Mouse (Mus musculus) layer of hippocampus, adult 9-10 months (tissue): ENCODE results near the gene Lrrc72.
"Not testable (repeated sequence)": the region's sequence is repeated elsewhere in the genome, so short reads cannot be mapped to it uniquely, and the experiment has no call there.

Experiments
- DNase-seq: peaks from one replicate; pipeline ENCODE4 v3.0.0; 2022; ENCODE audit warnings: low spot score

The Lrrc72 gene

DNA sequence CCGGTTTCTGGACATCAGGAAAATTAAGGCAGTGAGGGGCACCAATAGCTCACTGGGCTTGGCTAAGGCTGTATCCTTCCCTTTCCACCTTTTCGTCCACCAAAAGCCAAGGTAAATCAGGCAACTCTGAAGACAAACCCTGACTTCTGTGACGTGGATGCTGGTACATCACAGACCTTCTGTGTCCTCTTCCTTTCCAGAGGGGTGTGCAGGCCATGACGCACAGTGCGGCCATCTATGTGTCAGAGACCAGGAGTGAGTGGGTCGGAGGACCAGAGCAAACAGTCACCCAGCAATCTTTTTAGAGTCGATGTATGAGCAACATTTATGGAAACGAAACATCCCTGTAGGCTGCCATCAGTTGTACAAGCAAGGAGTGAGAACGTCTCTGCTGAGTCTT, at the start of gene Lrrc72:
Gene Lrrc72 (minus strand): TSS at position 101 of the 400 bp plus-strand sequence.
- no peak for DNase-seq

DNA sequence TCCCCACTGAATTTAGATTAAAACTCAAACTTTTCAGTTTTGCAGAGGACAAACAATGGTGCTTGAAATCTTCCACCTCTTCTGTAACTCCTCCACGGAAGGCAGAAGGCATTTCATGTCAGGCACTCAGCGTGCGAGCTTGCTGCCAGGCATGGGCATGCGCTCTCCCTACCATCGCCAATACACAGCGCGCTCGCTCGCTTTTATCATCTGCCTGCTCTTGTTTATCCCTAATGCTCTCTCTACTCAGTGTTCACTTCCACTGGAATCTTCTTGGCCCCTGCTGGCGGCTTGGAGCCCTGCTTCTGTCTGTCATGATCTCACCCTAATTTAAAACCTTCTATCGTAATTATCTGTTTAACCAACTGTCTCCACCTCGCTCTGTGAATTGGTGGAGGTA, 49.1 kb upstream of the Lrrc72 start:
- DNase-seq, result no peak

DNA sequence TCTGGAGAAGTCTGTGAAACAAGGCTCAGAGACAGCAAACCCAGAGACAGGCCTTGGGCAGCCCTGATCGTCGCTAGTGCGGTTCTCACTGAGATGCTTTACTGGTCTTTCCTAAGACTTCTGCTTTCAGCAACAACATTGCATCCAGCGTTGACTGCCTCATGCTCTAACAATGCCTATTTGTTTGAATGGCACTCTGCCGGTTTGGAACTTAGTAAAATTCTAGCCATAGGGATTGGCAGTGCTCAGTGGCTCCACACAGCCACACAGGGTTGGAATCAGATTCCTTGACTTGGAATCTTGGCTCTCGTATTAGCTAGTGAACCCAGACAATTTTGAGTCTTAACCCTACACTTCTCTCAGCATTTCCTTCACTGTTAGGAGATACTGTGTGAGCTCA, 38.1 kb upstream of the Lrrc72 start:
- no peak for DNase-seq

DNA sequence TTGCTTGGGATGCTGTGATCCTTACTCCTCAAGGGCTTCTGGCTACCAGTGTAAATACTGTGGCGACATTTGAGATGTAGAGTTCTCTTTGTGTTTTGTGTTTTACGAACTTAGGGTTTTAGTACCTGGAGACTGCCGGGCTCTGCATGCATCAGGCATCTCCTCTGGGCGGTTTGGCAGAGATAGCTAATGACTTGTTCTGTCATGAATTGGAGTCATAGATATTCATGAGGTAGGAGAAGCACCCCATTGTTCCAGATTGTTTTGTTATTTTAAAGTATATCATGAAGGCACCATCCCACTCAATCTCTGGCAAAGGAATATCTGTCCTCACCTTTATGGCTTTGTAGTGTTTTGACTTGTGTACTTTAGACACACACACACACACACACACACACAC, 37.3 kb upstream of the Lrrc72 start:
- DNase-seq, result no peak

DNA sequence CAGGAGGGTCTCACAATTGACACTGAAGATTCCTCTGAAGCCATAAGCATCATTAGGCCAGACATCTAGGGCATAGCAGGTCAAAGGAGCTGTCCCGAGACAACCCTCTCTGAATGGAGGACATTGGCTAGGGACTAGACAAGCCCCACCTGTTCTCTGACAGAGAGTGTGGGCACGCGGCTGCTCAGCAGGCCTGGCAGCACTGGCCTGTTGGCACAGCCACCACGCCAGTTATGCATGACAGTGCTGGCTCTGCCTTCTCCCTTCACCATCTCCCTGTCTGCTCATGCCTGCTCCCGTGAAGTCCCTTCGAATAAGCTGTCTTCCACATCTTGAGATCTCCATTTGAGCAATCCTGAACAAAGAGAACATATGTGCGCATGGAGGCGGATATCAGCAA, 36.4 kb upstream of the Lrrc72 start:
- no peak for DNase-seq

DNA sequence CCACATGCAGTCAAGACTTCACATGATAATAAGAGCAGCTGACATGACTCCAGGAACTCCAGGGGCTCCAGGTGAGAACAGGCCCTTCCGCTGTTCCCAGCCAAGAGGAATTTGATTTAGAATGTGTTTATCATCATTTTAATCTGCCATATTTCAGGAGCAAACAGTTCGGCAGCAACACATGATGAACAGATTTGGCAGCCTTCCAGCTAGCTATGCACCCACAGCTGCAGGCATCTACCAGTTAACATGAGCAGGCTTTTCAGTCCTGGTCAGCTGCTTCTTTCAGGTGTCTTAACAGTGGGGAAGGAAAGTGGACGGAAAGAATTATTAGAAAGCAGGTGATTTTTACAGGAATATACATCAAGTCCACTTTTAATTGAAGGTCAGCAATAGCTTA, 21.6 kb upstream of the Lrrc72 start:
- DNase-seq, result no peak

DNA sequence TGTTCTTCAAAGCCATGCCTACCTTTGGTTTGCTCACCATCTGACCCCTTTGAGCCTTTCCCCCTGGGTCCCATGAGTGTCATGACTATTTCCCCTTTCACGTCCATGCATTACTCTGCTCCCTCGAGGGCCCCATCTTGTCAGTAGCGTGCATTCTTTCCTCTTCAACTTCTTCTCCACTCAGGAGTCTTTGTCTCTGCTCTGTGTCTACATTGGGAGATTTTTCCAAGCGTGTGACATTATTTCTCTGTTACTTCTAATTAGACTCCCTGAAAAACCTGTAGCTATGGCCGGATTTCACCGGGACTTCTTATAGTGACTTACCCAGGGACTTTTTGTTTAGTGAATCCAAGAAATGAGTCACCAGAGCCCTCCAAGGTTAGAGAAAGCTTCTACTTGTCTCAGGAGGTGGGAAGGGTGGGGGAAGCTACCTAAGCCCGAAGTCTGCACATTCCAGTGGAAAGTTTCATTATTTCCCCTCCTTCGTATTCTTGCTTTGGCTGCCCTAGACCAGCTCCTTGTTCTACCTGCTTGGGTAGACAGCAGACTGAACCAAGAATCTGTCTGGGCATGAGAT, 14.6 kb upstream of the Lrrc72 start:
- DNase-seq, result no peak

DNA sequence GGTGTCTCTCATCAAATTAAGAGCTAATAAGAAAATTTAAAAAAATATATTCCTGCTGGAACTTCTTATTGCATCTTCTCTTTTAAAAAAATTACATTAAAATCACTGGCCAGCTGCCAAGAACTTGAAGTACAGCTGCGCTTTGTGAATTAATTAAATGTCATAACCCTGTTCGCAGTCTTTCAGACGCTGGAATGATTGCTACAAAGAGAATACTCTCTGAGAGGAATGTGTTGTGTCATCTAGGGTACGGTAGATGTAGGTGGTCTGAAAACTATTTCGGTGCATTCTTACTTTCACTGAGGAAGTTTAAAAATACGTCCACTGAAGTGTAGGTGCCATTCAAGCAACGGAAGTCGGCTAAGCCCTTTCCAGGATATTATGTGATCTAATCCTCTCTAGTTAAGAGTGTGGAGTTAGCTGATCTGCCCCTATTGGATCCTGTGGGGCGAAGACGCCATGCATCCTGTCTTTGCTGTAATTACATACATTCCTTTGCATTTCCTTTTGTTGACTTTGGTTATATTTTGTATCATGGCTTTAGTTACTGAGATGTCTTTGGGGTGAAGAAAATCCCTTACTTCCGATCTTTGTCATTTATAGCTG, 9.0 kb upstream of the Lrrc72 start:
- DNase-seq, result no peak

DNA sequence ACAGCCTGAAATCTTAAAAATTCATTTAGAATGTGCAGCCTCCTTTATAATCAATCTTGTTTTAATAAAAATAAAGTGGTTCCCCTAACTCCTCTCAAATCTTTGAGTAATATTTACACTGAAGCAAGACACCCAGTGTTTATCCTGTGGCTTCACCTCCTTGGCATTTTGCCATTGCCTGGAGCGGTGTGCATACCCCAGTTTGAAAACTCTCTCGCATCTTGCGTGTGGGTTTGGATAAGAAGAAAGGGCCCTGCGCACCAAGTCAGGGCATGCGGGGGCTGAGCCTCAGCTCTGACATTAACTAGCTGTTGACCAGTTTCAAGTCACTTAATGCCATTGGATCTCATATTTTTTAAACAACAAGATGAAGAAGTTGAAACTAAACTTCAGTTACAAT, 2.2 kb upstream of the Lrrc72 start:
- DNase-seq, result no peak

DNA sequence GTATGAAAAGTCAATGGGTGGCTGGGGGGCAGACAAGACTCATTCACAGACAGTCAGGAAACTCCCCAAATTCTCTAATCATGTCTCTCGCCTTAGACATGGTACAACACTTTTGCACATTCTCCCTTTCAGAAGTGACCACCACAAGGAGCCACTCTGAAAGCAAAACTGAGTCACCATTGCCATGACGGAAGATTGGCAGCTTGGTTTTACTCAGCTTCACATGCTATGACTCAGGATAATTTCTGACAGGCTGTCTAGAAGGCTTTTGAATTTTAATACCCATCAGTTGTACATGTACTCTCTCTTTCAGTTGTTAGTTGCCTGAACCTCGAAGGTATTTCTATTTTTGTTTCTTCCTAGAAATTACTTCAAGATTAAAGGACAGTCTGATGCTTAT, 12.0 kb downstream of the Lrrc72 start:
- no peak for DNase-seq

DNA sequence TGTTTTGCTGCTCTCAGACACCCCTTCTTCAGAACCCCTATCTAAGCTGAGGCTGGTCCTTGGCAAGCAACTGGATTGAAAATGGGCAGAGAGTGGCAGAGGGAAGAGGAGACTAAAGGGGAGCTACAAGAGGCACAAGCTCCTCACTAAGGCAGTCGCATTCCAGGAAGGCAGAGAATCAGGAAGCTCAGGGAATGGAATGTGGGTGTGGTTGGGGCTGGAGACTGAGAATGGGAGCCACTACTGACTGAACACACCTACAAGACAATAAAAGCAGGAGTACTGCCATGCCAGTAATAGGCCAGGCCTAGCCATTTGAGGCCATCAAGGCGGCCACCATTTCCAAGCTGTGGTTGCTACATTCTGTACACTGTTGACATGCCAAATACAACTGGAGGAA, 21.8 kb downstream of the Lrrc72 start:
- no peak for DNase-seq

DNA sequence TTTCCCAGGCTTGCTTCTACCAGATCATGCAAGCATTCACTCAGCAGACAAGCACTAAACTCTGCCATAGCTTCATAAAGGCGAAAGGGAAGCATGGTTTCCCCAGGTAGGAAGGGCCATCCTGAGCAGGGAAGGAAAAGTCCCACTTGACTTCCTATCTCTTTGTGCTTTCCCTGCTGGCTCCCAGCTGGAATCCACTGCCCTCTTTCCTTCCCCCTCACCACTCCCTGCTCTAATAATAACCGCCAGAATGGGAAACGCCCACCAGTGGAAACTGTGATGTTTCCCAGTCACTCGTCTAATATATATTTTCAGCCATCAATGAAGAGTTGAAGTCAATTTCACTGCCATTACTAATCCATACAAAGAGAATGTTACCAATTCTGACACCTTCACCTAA, 28.8 kb downstream of the Lrrc72 start:
- DNase-seq, result no peak

DNA sequence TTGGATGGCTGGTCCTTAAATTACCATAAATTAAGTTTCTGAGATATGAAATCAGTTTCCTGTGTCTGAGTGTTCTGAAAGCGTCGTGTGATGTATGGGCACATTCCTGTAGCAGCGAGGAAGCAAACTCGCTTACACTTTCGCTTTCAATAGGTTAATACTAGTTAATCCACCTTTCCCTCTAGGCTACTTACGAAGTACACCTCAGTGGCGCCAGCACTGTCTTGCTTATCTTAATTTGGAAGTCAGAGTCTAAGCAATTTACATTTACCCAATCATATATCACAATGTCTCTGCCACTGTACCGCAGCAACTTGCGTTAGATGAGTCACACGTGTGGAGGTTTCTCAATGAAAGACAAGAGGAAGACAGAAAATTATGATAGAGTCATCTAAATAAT, 36.3 kb downstream of the Lrrc72 start:
- no peak for DNase-seq

DNA sequence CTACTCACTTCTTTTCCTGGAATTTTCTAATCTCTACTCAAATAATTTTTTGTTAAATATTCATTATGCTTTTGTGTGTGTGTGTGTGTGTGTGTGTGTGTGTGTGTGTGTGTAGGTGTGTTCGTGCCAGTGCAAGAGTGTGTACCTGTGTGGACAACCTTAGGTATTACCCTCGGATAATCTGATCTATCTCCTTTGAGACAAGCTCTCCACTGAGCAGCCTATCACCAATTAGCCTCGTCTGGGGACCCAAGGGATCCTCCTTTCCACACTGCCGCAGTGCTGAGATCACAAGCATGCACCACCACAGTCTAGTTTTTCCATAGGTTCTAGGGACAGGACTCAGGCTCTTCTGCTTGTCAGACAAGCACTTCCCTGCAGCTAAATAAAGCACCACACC, 37.0 kb downstream of the Lrrc72 start:
- no peak for DNase-seq

DNA sequence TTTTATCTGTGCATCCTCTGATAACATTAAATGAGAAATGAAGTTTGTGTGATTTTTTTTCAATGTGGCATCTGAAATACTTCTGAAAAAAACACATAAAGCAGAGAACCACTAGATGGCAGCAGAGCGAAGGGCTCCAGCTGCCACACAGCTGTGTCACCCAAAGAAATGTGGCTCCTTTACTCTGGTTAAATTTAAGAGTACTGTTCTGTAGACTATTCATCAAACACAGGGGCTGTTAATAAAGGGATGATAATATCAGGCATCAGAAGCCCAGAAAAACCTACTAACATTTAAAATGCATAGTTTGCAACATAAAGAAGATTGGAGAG, 38.1 kb downstream of the Lrrc72 start:
- peak; percentile 20 for DNase-seq

DNA sequence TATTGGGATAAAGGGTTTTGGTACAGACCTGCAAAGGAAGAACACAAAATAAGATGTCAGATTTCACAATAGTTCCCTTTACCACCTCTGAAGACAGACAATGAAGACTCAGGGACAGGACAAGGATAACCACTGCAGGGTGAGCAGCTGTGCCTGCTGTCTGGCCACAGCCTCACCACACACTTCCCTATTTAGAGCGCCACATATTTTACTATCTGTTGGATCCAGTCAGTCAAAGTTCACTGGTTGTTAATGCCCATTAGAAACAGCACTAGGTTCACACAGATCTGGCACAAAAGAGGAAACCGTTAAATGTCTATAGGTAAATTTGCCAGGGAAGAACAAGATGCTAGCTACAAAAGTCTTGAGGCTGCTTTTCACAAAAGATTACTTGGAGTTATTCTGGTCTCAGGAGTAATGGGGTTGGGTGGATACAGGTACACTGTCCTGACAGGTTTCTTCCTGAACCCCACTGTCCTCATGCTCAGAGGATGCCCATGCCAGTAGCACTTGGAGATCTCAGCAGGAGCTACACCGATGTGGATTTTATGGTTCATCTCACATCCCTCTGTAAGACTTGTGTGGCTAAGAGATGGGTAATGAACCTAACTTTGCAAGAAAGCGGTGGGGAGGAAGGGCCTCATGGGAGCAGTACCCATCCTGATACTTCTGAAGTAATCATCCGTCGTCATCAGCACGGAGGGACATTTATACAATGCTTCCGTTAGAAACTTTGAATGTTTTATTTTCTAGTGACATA, 38.6 kb downstream of the Lrrc72 start:
- DNase-seq, result no peak

DNA sequence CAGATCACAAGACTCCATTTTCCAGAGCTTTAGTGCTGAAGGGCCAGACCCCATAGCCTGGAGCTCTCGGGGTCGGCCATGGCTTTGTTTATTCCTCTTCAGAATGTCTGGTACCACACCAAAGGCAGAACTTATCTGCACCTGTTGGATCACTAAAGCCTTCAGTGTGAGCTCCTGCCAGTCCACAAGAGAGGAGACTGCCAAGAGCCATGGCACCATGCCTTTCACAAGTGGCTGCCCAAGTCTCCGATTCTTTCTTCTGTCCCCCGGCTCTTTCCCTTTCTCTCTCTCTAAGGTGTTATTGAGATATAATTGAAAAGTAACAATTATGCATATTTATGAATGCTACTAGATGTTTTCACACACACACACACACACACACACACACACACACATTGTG, 43.1 kb downstream of the Lrrc72 start:
- no peak for DNase-seq

DNA sequence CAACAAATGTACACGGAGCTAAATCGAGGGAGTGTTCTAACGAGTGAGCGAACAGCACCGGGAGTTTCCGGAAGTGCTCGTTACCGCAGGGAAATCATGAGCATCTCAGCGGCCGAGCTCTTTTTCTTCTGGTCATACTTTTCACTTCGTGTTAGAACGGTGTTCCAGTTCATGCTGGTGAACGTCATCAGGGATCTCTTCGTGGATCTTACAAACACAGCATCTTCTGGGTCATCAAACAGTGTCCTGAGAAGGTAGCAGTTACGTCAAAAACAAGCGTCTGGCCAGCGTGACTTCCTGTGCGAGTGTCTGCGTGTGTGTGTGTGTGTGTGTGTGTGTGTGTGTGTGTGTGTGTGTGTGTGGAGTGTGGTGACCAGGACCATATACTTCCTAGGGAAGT, 44.7 kb downstream of the Lrrc72 start:
- DNase-seq, result peak; percentile 16

DNA sequence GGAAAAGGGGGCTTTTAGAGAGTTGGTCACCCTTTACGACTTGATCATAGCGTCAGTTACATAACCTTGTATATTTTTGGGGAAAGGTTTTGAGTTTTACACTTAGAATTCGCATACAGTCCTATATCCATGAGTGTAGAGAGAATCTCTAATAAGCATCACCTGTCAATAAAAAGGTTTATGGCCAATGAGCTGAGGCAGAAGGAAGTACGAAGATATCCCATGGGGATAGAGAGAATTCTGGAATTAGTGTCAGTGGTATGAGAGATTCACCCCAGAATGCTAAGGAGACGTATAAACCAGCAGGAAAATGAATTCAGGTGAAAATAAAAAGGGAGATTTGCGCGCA, 45.4 kb downstream of the Lrrc72 start:
- DNase-seq, result no peak

DNA sequence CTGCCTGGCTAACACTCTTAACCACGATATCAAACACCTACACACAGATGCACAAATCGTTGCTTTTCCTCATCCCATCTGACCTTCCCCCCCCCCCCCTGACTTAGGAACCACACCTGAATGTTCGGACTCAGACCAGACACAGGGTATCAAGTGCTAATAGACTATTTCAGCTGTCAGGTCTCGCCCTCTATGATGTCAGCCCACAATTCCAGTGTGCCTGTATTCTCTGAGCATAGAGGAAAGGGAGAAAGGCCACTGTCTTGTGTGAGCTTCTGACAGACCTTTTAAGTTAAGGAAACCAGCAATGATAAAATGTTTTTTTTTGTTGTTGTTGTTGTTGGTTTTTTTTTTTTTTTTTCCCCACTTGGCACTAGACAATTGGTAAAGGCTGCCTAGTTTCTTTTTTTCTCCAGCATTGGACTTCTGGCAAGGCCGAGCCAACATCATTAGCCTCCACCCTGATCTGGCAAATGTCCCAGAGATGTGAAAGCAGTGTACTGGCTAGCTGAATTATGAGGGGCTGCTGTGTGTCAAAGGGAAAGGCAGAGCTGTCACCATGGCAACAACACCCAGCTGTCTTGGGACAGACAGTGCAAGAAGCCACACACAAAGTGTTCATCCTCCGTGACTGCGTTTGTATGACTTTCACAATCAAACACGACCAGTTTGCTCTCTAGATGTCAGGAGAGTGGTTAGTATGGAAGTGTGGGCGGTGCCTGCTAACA, 46.0 kb downstream of the Lrrc72 start:
- DNase-seq, result peak; percentile 24

DNA sequence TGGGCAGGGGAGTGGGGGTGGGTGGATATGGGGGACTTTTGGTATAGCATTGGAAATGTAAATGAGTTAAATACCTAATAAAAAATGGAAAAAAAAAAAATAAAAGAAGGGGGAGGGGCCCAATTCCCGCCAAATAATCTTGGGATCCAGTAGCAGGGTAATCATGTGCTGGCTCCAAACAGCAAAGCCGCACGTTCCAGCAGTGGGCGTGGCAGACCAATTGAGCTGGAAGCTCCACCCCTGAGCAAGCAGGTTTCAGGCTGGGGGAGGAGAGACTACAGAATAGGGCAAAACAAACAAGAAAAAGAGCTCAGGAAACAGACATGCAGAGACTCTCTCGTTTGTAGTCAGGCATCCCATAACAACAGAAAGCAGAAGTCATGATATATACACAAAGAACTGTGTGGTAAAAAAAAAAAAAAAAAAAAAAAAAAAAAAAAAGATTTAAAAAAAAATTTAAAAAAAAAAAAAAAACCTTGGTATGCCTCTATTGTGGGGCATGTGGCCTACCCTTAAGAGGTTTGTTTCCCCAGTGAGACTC, 47.5 kb downstream of the Lrrc72 start:
- not testable (repeated sequence) for DNase-seq

DNA sequence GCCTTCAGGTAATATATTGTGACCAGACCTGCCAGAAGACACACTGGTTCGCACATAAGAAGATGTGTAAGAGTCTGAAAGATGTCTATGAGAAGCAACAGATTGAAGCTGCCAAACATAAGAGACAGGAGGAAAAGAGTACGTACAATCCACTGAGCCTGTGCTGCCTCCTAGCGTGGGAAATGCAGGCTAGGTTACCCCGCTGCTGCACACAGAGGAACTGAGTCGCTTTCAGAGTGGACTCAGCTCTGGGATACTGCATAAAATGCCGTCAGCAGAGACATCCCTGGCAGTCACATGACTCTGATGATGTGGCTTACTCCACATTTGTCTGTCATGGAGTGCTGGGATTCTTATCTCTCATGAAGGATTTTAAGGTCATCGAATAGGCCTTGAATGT, 58.2 kb downstream of the Lrrc72 start:
- no peak for DNase-seq

DNA sequence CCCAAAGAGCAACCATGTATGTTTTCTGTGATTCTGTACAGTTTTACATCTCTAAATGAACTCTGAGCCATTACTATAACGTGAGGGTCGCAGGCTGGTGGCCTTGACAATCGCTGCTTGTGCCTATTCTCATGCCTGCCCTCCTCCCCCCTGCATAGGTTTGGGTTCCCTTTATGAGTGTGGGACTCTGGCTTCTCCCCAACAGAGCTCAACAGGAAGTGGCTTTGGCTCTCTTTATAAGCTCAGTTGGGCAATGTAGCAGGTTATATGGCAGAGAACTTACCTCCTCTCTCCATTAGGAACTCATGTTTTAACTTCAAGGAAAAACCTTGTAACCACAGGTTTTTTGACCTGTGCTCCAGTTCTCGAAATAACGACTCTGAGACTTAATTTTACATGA, 62.9 kb downstream of the Lrrc72 start:
- no peak for DNase-seq
